Mouse (Mus musculus): Measurements from ENCODE around the gene Nup54. TPM values are rescaled to one million over a fixed set of nuclear protein-coding genes. Genes with fewer than 3 reads are reported as not detected.

The Nup54 gene
- total RNA-seq (2023) = 53.8 to 60.9 TPM (median 60.1 TPM) in 4 replicates

DNA sequence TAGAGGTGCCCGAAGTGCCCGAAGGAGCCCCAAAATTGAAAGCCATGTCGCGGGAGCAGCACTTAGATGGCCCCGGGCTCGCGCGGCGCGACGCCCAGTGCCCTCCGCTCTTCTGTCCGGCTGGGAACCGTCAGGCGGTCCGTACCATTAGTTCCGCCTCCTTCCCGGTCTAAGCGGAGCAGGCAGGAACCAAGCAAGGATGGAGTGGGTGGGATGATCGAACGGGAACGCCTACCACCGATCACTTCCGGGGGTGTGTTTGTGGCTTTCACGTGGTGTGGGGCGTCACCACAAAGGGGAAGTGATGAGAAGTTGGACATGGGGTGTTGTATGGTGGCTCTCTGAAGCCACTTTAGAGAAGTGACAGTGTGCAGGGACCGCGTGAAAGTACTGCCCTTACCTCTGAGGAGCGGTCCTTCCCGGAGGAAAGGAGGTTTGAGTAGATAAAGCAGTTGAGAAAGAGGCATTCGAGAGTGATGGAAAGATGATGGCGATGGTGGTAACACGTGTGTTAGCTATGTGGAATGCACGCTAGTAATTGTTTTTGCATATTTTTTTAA lies at the start of gene Nup54:
TSS of gene Nup54 (minus strand) at position 195 of the 560 bp plus-strand sequence.

Other genes with a start within 250 kb of the Nup54 start
- not detected in 4 replicates for gene U90926, start 219.8 kb downstream of the Nup54 start, total RNA-seq (2023)
- gene Ppef2, start 178.9 kb downstream of the Nup54 start, total RNA-seq (2023) = 0.47 to 1.0 TPM (median 0.87 TPM) in 4 replicates
- 32.2 to 34.1 TPM (median 33.2 TPM) in 4 replicates for gene Naaa, start 157.0 kb downstream of the Nup54 start, total RNA-seq (2023)
- gene Sdad1, start 124.7 kb downstream of the Nup54 start, total RNA-seq (2023) = 99.1 to 113 TPM (median 104 TPM) in 4 replicates
- gene Cxcl9, start 107.1 kb downstream of the Nup54 start, total RNA-seq (2023) = 0.40 to 1.4 TPM (median 0.80 TPM) in 4 replicates
- 1.9 TPM in 1 of 4 replicates, not detected in the others for gene Art3, start 103.4 kb downstream of the Nup54 start, total RNA-seq (2023)
- gene Cxcl10, start 86.3 kb downstream of the Nup54 start, total RNA-seq (2023) = 0.24 to 2.3 TPM (median 0.98 TPM) in 3 of 4 replicates, not detected in the other
- 28.6 to 30.0 TPM (median 29.1 TPM) in 4 replicates for gene Scarb2, start 71.6 kb upstream of the Nup54 start, total RNA-seq (2023)
- gene Fam47e, start 119.8 kb upstream of the Nup54 start, total RNA-seq (2023) = not detected in 4 replicates
- 3.5 to 4.9 TPM (median 3.6 TPM) in 4 replicates for gene Stbd1, start 167.8 kb upstream of the Nup54 start, total RNA-seq (2023)
- gene Ccdc158, start 240.1 kb upstream of the Nup54 start, total RNA-seq (2023) = not detected in 4 replicates
- 0.19 to 0.20 TPM in 2 of 4 replicates, not detected in the others for gene Shroom3, start 248.2 kb upstream of the Nup54 start, total RNA-seq (2023)